Mouse (Mus musculus) heart, embryonic 10.5 days (tissue): Measurements from ENCODE around the gene Crebl2. TPM values are rescaled to one million over a fixed set of nuclear protein-coding genes. Genes with fewer than 3 reads are reported as not detected.
A peak's percentile ranks its signal among the peaks of the same experiment; 100 is the strongest.

Experiments
- DNase-seq: peaks from one replicate; pipeline ENCODE4 v3.0.0-alpha.2; 2017; ENCODE audit warnings: low spot score
- H3K27ac ChIP-seq: fragments of 300-500 bp; sonication (generic); 2 replicates; pipeline ENCODE4 v1.5.1; 2016; ENCODE audit warnings: mild to moderate bottlenecking
- H3K27me3 ChIP-seq: fragments of 300-500 bp; sonication (generic); 2 replicates; pipeline ENCODE4 v1.6.1; 2016; ENCODE audit warnings: mild to moderate bottlenecking; ENCODE audit not compliant: poor library complexity, insufficient read depth, severe bottlenecking
- H3K36me3 ChIP-seq: fragments of 300-500 bp; sonication (generic); 2 replicates; pipeline ENCODE4 v1.6.1; 2016; ENCODE audit warnings: mild to moderate bottlenecking, moderate library complexity
- H3K4me1 ChIP-seq: fragments of 300-500 bp; sonication (generic); 2 replicates; pipeline ENCODE4 v1.6.1; 2016; ENCODE audit warnings: mild to moderate bottlenecking
- H3K4me3 ChIP-seq: fragments of 300-500 bp; sonication (generic); 2 replicates; pipeline ENCODE4 v1.5.1; 2016; ENCODE audit warnings: mild to moderate bottlenecking, moderate library complexity
- H3K9me3 ChIP-seq: fragments of 300-500 bp; sonication (generic); 2 replicates; pipeline ENCODE4 v1.6.1; 2016; ENCODE audit warnings: mild to moderate bottlenecking, moderate library complexity
- WGBS: fragments of 180-500 bp; shearing (Covaris S2); methylation state at CpG from one replicate; pipeline ENCODE4 v1.1.7; 2016; 5-methylcytosine and 5-hydroxymethylcytosine counted together
- polyA plus RNA-seq: library from polyadenylated mRNA; unstranded; fragments of >200 nt; fragmentation: Nextera tagmentation; extraction: Ambion mirVana; gene quantifications from 2 replicates; pipeline ENCODE4 v1.2.1, GENCODE M21; 2016

The Crebl2 gene
- polyA plus RNA-seq, 1 experiment from 2014 or later, result 1.0 TPM

GRCm38 (mm10) chr6:134863146-134863545 lies 33.2 kb downstream of the Crebl2 start:
- H3K4me3 ChIP-seq, result peak overlapping the region; percentile 13; the same call in 1 of the 2 replicates
- no peak overlapping the region for H3K27ac ChIP-seq
- H3K36me3 ChIP-seq, result no peaks in the 10 kb centered on the region
- H3K27me3 ChIP-seq, result no peaks in the 10 kb centered on the region
- peaks cover 9% of the 10 kb centered on the region; the same call in 1 of the 2 replicates for H3K4me1 ChIP-seq
- WGBS, result 3% methylated on average over 19 of the region's 19 CpGs
- H3K9me3 ChIP-seq, result no peaks in the 10 kb centered on the region
- peak; percentile 94 for DNase-seq

GRCm38 (mm10) chr6:134866113-134866512 lies 36.2 kb downstream of the Crebl2 start:
- 93% methylated on average over 7 of the region's 7 CpGs for WGBS
- DNase-seq, result no peak
- H3K27ac ChIP-seq, result no peak overlapping the region

GRCm38 (mm10) chr6:134867325-134867724 lies 37.4 kb downstream of the Crebl2 start:
- Histone ChIP-seq H3K27me3 (no peaks in the 10 kb centered on the region), H3K4me1 (0 out of 2 replicates have a peak, but pooled peaks cover 5% of the 10 kb centered on the region), H3K4me3 (no peak overlapping the region), H3K9me3 (no peaks in the 10 kb centered on the region), H3K36me3 (peaks cover 18% of the 10 kb centered on the region), H3K27ac (no peak overlapping the region)
- WGBS, result 84% methylated on average over 3 of the region's 3 CpGs
- no peak for DNase-seq

More at GRCm38 (mm10) chr6:134866113-134866512, 36.2 kb downstream of the Crebl2 start:
- no peaks in the 10 kb centered on the region for H3K27me3 ChIP-seq
- 0 out of 2 replicates have a peak, but pooled peaks cover 5% of the 10 kb centered on the region for H3K4me1 ChIP-seq
- H3K9me3 ChIP-seq, result no peaks in the 10 kb centered on the region
- no peak overlapping the region for H3K4me3 ChIP-seq
- peaks cover 18% of the 10 kb centered on the region for H3K36me3 ChIP-seq

- WGBS, result 79% methylated on average over 12 of the region's 12 CpGs
- no peaks in the 10 kb centered on the region for H3K4me1 ChIP-seq
Measured at GRCm38 (mm10) chr6:134870209-134870742, 40.3 kb downstream of the Crebl2 start.

GRCm38 (mm10) chr6:134870887-134871286 lies 40.9 kb downstream of the Crebl2 start:
- DNase-seq, result no peak
- H3K9me3 ChIP-seq, result no peaks in the 10 kb centered on the region
- no peak overlapping the region for H3K27ac ChIP-seq
- no peak overlapping the region for H3K4me3 ChIP-seq
- H3K27me3 ChIP-seq, result no peaks in the 10 kb centered on the region
- no peaks in the 10 kb centered on the region for H3K4me1 ChIP-seq
- 89% methylated on average over 4 of the region's 4 CpGs for WGBS
- peaks cover 18% of the 10 kb centered on the region for H3K36me3 ChIP-seq

More at GRCm38 (mm10) chr6:134870209-134870742, 40.3 kb downstream of the Crebl2 start:
- no peak overlapping the region for H3K27ac ChIP-seq
- DNase-seq, result no peak
- H3K36me3 ChIP-seq, result peaks cover 18% of the 10 kb centered on the region
- no peaks in the 10 kb centered on the region for H3K27me3 ChIP-seq
- H3K4me3 ChIP-seq, result no peak overlapping the region
- H3K9me3 ChIP-seq, result no peaks in the 10 kb centered on the region

GRCm38 (mm10) chr6:134872236-134872635 lies 42.3 kb downstream of the Crebl2 start:
- H3K36me3 ChIP-seq, result peaks cover 18% of the 10 kb centered on the region
- DNase-seq, result no peak
- no peaks in the 10 kb centered on the region for H3K27me3 ChIP-seq
- H3K4me1 ChIP-seq, result no peaks in the 10 kb centered on the region
- no peaks in the 10 kb centered on the region for H3K9me3 ChIP-seq
- no peak overlapping the region for H3K27ac ChIP-seq
- 76% methylated on average over 2 of the region's 2 CpGs for WGBS
- H3K4me3 ChIP-seq, result no peak overlapping the region

GRCm38 (mm10) chr6:134873018-134873417 lies 43.1 kb downstream of the Crebl2 start:
- peaks cover 18% of the 10 kb centered on the region for H3K36me3 ChIP-seq
- no peak overlapping the region for H3K4me3 ChIP-seq
- no peaks in the 10 kb centered on the region for H3K9me3 ChIP-seq
- no peaks in the 10 kb centered on the region for H3K27me3 ChIP-seq
- H3K27ac ChIP-seq, result no peak overlapping the region
- no peaks in the 10 kb centered on the region for H3K4me1 ChIP-seq
- WGBS, result 74% methylated on average over 2 of the region's 2 CpGs
- DNase-seq, result no peak

- WGBS, result 72% methylated on average over 6 of the region's 6 CpGs
Measured at GRCm38 (mm10) chr6:134876795-134877194, 46.8 kb downstream of the Crebl2 start.

GRCm38 (mm10) chr6:134877276-134877675 lies 47.3 kb downstream of the Crebl2 start:
- H3K9me3 ChIP-seq, result no peaks in the 10 kb centered on the region
- 76% methylated on average over 4 of the region's 4 CpGs for WGBS

More at GRCm38 (mm10) chr6:134876795-134877194, 46.8 kb downstream of the Crebl2 start:
- Histone ChIP-seq H3K27ac (no peak overlapping the region), H3K4me1 (peaks cover 7% of the 10 kb centered on the region; the same call in 1 of the 2 replicates), H3K4me3 (no peak overlapping the region), H3K9me3 (no peaks in the 10 kb centered on the region), H3K27me3 (no peaks in the 10 kb centered on the region), H3K36me3 (no peaks in the 10 kb centered on the region)
- DNase-seq, result no peak

GRCm38 (mm10) chr6:134877892-134878291 lies 47.9 kb downstream of the Crebl2 start:
- H3K36me3 ChIP-seq, result no peaks in the 10 kb centered on the region
- no peak for DNase-seq
- H3K27ac ChIP-seq, result no peak overlapping the region
- H3K4me3 ChIP-seq, result no peak overlapping the region
- no peaks in the 10 kb centered on the region for H3K9me3 ChIP-seq
- WGBS, result 70% methylated on average over 1 of the region's 1 CpGs
- no peaks in the 10 kb centered on the region for H3K27me3 ChIP-seq
- peaks cover 7% of the 10 kb centered on the region; the same call in 1 of the 2 replicates for H3K4me1 ChIP-seq

More at GRCm38 (mm10) chr6:134877276-134877675, 47.3 kb downstream of the Crebl2 start:
- H3K27ac ChIP-seq, result no peak overlapping the region
- no peaks in the 10 kb centered on the region for H3K27me3 ChIP-seq
- no peaks in the 10 kb centered on the region for H3K36me3 ChIP-seq
- H3K4me3 ChIP-seq, result no peak overlapping the region
- DNase-seq, result no peak
- peaks cover 7% of the 10 kb centered on the region; the same call in 1 of the 2 replicates for H3K4me1 ChIP-seq

GRCm38 (mm10) chr6:134879556-134879955 lies 49.6 kb downstream of the Crebl2 start:
- H3K27ac ChIP-seq, result no peak overlapping the region
- no peaks in the 10 kb centered on the region for H3K9me3 ChIP-seq
- H3K4me3 ChIP-seq, result no peak overlapping the region
- H3K4me1 ChIP-seq, result peaks cover 7% of the 10 kb centered on the region; the same call in 1 of the 2 replicates
- no peaks in the 10 kb centered on the region for H3K27me3 ChIP-seq
- H3K36me3 ChIP-seq, result no peaks in the 10 kb centered on the region
- no peak for DNase-seq
- WGBS, result 83% methylated on average over 5 of the region's 5 CpGs

GRCm38 (mm10) chr6:134880046-134880445 lies 50.1 kb downstream of the Crebl2 start:
- no peaks in the 10 kb centered on the region for H3K36me3 ChIP-seq
- no peaks in the 10 kb centered on the region for H3K9me3 ChIP-seq
- DNase-seq, result no peak
- WGBS, result 77% methylated on average over 2 of the region's 2 CpGs
- H3K27me3 ChIP-seq, result no peaks in the 10 kb centered on the region
- peaks cover 7% of the 10 kb centered on the region; the same call in 1 of the 2 replicates for H3K4me1 ChIP-seq
- no peak overlapping the region for H3K27ac ChIP-seq
- no peak overlapping the region for H3K4me3 ChIP-seq

GRCm38 (mm10) chr6:134883661-134884060 lies 53.7 kb downstream of the Crebl2 start:
- no peaks in the 10 kb centered on the region for H3K9me3 ChIP-seq
- DNase-seq, result no peak
- no peaks in the 10 kb centered on the region for H3K27me3 ChIP-seq
- no peaks in the 10 kb centered on the region for H3K36me3 ChIP-seq
- no peak overlapping the region for H3K27ac ChIP-seq
- H3K4me1 ChIP-seq, result peaks cover 19% of the 10 kb centered on the region
- H3K4me3 ChIP-seq, result no peak overlapping the region
- WGBS, result 76% methylated on average over 4 of the region's 4 CpGs
